Mouse (Mus musculus) intestine, embryonic 15.5 days (tissue): ENCODE data around the gene Nsrp1. TPM values are rescaled to one million over a fixed set of nuclear protein-coding genes. Genes with fewer than 3 reads are reported as not detected.

Experiments used
- ATAC-seq: fragments of 200-750 bp; cut with Nextera tagmentation; 2 replicates; pipeline ENCODE4 v1.8.0; 2017; ENCODE audit warnings: moderate TSS enrichment, moderate library complexity
- H3K27ac ChIP-seq: fragments of 300-500 bp; sonication (generic); 2 replicates; pipeline ENCODE4 v1.5.1; 2015; ENCODE audit warnings: mild to moderate bottlenecking, inconsistent platforms
- H3K27me3 ChIP-seq: fragments of 300-500 bp; sonication (generic); replicated peaks from 2 replicates; pipeline ENCODE4 v1.6.1; 2015; ENCODE audit warnings: inconsistent platforms
- H3K36me3 ChIP-seq: fragments of 300-500 bp; sonication (generic); 2 replicates; pipeline ENCODE4 v1.6.1; 2015; ENCODE audit warnings: inconsistent platforms
- H3K4me1 ChIP-seq: fragments of 300-500 bp; sonication (generic); replicated peaks from 2 replicates; pipeline ENCODE4 v1.6.1; 2015; ENCODE audit warnings: inconsistent platforms
- H3K4me2 ChIP-seq: fragments of 300-500 bp; sonication (generic); replicated peaks from 2 replicates; pipeline ENCODE4 v1.6.1; 2015; ENCODE audit warnings: mild to moderate bottlenecking, inconsistent platforms
- H3K4me3 ChIP-seq: fragments of 300-500 bp; sonication (generic); replicated peaks from 2 replicates; pipeline ENCODE4 v1.5.1; 2015; ENCODE audit warnings: inconsistent platforms
- H3K9ac ChIP-seq: fragments of 300-500 bp; sonication (generic); 2 replicates; pipeline ENCODE4 v1.6.1; 2015; ENCODE audit warnings: inconsistent platforms
- H3K9me3 ChIP-seq: fragments of 300-500 bp; sonication (generic); 2 replicates; pipeline ENCODE4 v1.6.1; 2016; ENCODE audit warnings: inconsistent platforms
- WGBS: fragments of 180-500 bp; shearing (Covaris S2); methylation state at CpG from one replicate; pipeline ENCODE4 v1.1.7; 2015; 5-methylcytosine and 5-hydroxymethylcytosine counted together
- polyA plus RNA-seq: library from polyadenylated mRNA; unstranded; fragments of >200 nt; fragmentation: Nextera tagmentation; extraction: Ambion mirVana; gene quantifications from 2 replicates; pipeline ENCODE4 v1.2.1, GENCODE M21; 2015

Nsrp1 gene
- polyA plus RNA-seq, 1 experiment from 2014 or later = 60.7 TPM

GRCm38 (mm10) chr11:77031151-77031934 lies 46.9 kb downstream of the Nsrp1 start:
- Histone ChIP-seq H3K9ac (no peak overlapping the region), H3K4me3 (no peak overlapping the region), H3K9me3 (no peaks in the 10 kb centered on the region), H3K27ac (no peak overlapping the region), H3K4me1 (no peaks in the 10 kb centered on the region), H3K36me3 (no peaks in the 10 kb centered on the region), H3K4me2 (no peak overlapping the region), H3K27me3 (no peaks in the 10 kb centered on the region)
- ATAC-seq = no peak
- WGBS = 78% methylated on average over 14 of the region's 14 CpGs

GRCm38 (mm10) chr11:77028157-77028556 lies 50.1 kb downstream of the Nsrp1 start:
- Histone ChIP-seq H3K27me3 (no peaks in the 10 kb centered on the region), H3K4me3 (no peak overlapping the region), H3K4me2 (no peak overlapping the region), H3K4me1 (no peaks in the 10 kb centered on the region), H3K9me3 (no peaks in the 10 kb centered on the region), H3K27ac (no peak overlapping the region), H3K9ac (no peak overlapping the region), H3K36me3 (no peaks in the 10 kb centered on the region)
- 83% methylated on average over 3 of the region's 3 CpGs for WGBS
- no peak for ATAC-seq

GRCm38 (mm10) chr11:77026559-77026958 lies 51.7 kb downstream of the Nsrp1 start:
- no peaks in the 10 kb centered on the region for H3K4me1 ChIP-seq
- no peak overlapping the region for H3K4me2 ChIP-seq
- H3K9me3 ChIP-seq = no peaks in the 10 kb centered on the region
- no peaks in the 10 kb centered on the region for H3K27me3 ChIP-seq
- WGBS = 64% methylated on average over 3 of the region's 3 CpGs
- no peak overlapping the region for H3K9ac ChIP-seq
- ATAC-seq = no peak
- no peaks in the 10 kb centered on the region for H3K36me3 ChIP-seq
- no peak overlapping the region for H3K27ac ChIP-seq
- no peak overlapping the region for H3K4me3 ChIP-seq

- Histone ChIP-seq H3K9ac (no peak overlapping the region), H3K4me1 (0 out of 2 replicates have a peak, but pooled peaks cover 8% of the 10 kb centered on the region), H3K27me3 (no peaks in the 10 kb centered on the region), H3K4me2 (no peak overlapping the region; the same call in 1 of the 2 replicates), H3K27ac (no peak overlapping the region), H3K9me3 (no peaks in the 10 kb centered on the region), H3K4me3 (no peak overlapping the region), H3K36me3 (no peaks in the 10 kb centered on the region)
- peak; percentile 82 for ATAC-seq
- 57% methylated on average over 9 of the region's 9 CpGs for WGBS
These were observed 56.4 kb downstream of the Nsrp1 start for GRCm38 (mm10) chr11:77021749-77022396.

GRCm38 (mm10) chr11:77019539-77019938 lies 58.7 kb downstream of the Nsrp1 start:
- H3K4me1 ChIP-seq = 0 out of 2 replicates have a peak, but pooled peaks cover 8% of the 10 kb centered on the region
- no peaks in the 10 kb centered on the region for H3K36me3 ChIP-seq
- H3K9ac ChIP-seq = no peak overlapping the region
- no peak overlapping the region for H3K27ac ChIP-seq
- peak; percentile 76 for ATAC-seq
- no peak overlapping the region for H3K4me2 ChIP-seq
- H3K4me3 ChIP-seq = no peak overlapping the region
- 37% methylated on average over 8 of the region's 8 CpGs for WGBS
- no peaks in the 10 kb centered on the region for H3K9me3 ChIP-seq
- no peaks in the 10 kb centered on the region for H3K27me3 ChIP-seq

GRCm38 (mm10) chr11:77018046-77018445 lies 60.2 kb downstream of the Nsrp1 start:
- 0 out of 2 replicates have a peak, but pooled peaks cover 8% of the 10 kb centered on the region for H3K4me1 ChIP-seq
- H3K27me3 ChIP-seq = no peaks in the 10 kb centered on the region
- H3K4me3 ChIP-seq = no peak overlapping the region
- no peak overlapping the region for H3K27ac ChIP-seq
- ATAC-seq = no peak
- no peaks in the 10 kb centered on the region for H3K36me3 ChIP-seq
- no peaks in the 10 kb centered on the region for H3K9me3 ChIP-seq
- no peak overlapping the region for H3K9ac ChIP-seq
- WGBS = 76% methylated on average over 11 of the region's 11 CpGs
- H3K4me2 ChIP-seq = no peak overlapping the region

GRCm38 (mm10) chr11:77010762-77011475 lies 67.3 kb downstream of the Nsrp1 start:
- H3K27ac ChIP-seq = peak overlapping the region; percentile 60; the same call in 1 of the 2 replicates
- ATAC-seq = peak; percentile 67
- no peaks in the 10 kb centered on the region for H3K9me3 ChIP-seq
- no peak overlapping the region for H3K4me3 ChIP-seq
- WGBS = 55% methylated on average over 10 of the region's 10 CpGs
- H3K4me2 ChIP-seq = peak overlapping the region; percentile 55
- no peaks in the 10 kb centered on the region for H3K36me3 ChIP-seq
- H3K27me3 ChIP-seq = no peaks in the 10 kb centered on the region
- H3K9ac ChIP-seq = no peak overlapping the region
- H3K4me1 ChIP-seq = 0 out of 2 replicates have a peak, but pooled peaks cover 8% of the 10 kb centered on the region

GRCm38 (mm10) chr11:77009069-77010025 lies 68.9 kb downstream of the Nsrp1 start:
- Histone ChIP-seq H3K27me3 (no peaks in the 10 kb centered on the region), H3K4me3 (peak overlapping the region; percentile 26), H3K4me1 (0 out of 2 replicates have a peak, but pooled peaks cover 8% of the 10 kb centered on the region), H3K4me2 (peak overlapping the region; percentile 55), H3K9me3 (no peaks in the 10 kb centered on the region), H3K9ac (peak overlapping the region; percentile 15; the same call in 1 of the 2 replicates), H3K36me3 (no peaks in the 10 kb centered on the region), H3K27ac (peak overlapping the region; percentile 78)
- ATAC-seq = peak; percentile 76
- 46% methylated on average over 16 of the region's 16 CpGs for WGBS

GRCm38 (mm10) chr11:77006616-77007015 lies 71.6 kb downstream of the Nsrp1 start:
- H3K36me3 ChIP-seq = no peaks in the 10 kb centered on the region
- WGBS = 47% methylated on average over 6 of the region's 6 CpGs
- H3K4me3 ChIP-seq = no peak overlapping the region
- peaks cover 17% of the 10 kb centered on the region; the same call in 1 of the 2 replicates for H3K4me1 ChIP-seq
- no peak for ATAC-seq
- H3K27ac ChIP-seq = no peak overlapping the region
- H3K9ac ChIP-seq = no peak overlapping the region
- H3K27me3 ChIP-seq = no peaks in the 10 kb centered on the region
- no peak overlapping the region for H3K4me2 ChIP-seq
- no peaks in the 10 kb centered on the region for H3K9me3 ChIP-seq

- ATAC-seq = no peak
- no peaks in the 10 kb centered on the region for H3K36me3 ChIP-seq
- peaks cover 14% of the 10 kb centered on the region; the same call in 1 of the 2 replicates for H3K4me1 ChIP-seq
- H3K27me3 ChIP-seq = no peaks in the 10 kb centered on the region
- no peaks in the 10 kb centered on the region for H3K9me3 ChIP-seq
- 39% methylated on average over 4 of the region's 4 CpGs for WGBS
- H3K9ac ChIP-seq = no peak overlapping the region
- no peak overlapping the region for H3K4me2 ChIP-seq
- no peak overlapping the region for H3K4me3 ChIP-seq
- H3K27ac ChIP-seq = no peak overlapping the region
These were observed 72.4 kb downstream of the Nsrp1 start for GRCm38 (mm10) chr11:77005881-77006280.

GRCm38 (mm10) chr11:77002361-77002760 lies 75.9 kb downstream of the Nsrp1 start:
- H3K4me3 ChIP-seq = no peak overlapping the region
- H3K9me3 ChIP-seq = no peaks in the 10 kb centered on the region
- H3K27me3 ChIP-seq = peaks cover 18% of the 10 kb centered on the region
- H3K4me1 ChIP-seq = peaks cover 20% of the 10 kb centered on the region
- ATAC-seq = peak; percentile 4; the same call in 1 of the 2 replicates
- no peak overlapping the region for H3K4me2 ChIP-seq
- H3K9ac ChIP-seq = no peak overlapping the region
- no peaks in the 10 kb centered on the region for H3K36me3 ChIP-seq
- H3K27ac ChIP-seq = no peak overlapping the region
- WGBS = 47% methylated on average over 1 of the region's 1 CpGs
